Comparison of ENCODE assay signal across 8 mouse cellular contexts in genomic region chr3:51481059-51481458, GRCm38 (mm10). TPM values are rescaled to one million over a fixed set of nuclear protein-coding genes. Genes with fewer than 3 reads are reported as not detected.
DNase-seq lines count a peak whose midpoint lies in the region; ATAC-seq lines count a peak whose summit lies in the region.

No protein-coding gene starts in this region.

- no peak for ATAC-seq in forebrain, embryonic 14.5 days
- no peak for ATAC-seq in forebrain, embryonic 12.5 days (ENCODE audit: low FRiP score)
- peak; percentile 40 for ATAC-seq in megakaryocyte progenitor cell, adult 5-6 weeks (replicated peaks; ENCODE audit: poor library complexity)

- H3K9ac ChIP-seq in forebrain, embryonic 14.5 days (ENCODE audit: low read length) = no peak overlapping the region
- H3K9ac ChIP-seq in forebrain, embryonic 12.5 days = no peak overlapping the region

- H3K36me3 ChIP-seq in forebrain, embryonic 14.5 days (ENCODE audit: control insufficient read depth, insufficient read depth, low read length) = peaks cover 3% of the 10 kb centered on the region; the same call in 1 of the 2 replicates
- H3K36me3 ChIP-seq in forebrain, embryonic 12.5 days (replicated peaks) = no peaks in the 10 kb centered on the region; the same call in 1 of the 2 replicates

- no peak overlapping the region for H3K27ac ChIP-seq in forebrain, embryonic 14.5 days (ENCODE audit: low read depth, low read length)
- no peak overlapping the region for H3K27ac ChIP-seq in forebrain, embryonic 12.5 days

- H3K27me3 ChIP-seq in forebrain, embryonic 14.5 days (replicated peaks; ENCODE audit: control insufficient read depth, insufficient read depth, low read length) = no peaks in the 10 kb centered on the region
- no peaks in the 10 kb centered on the region for H3K27me3 ChIP-seq in forebrain, embryonic 12.5 days

- no peaks in the 10 kb centered on the region for H3K9me3 ChIP-seq in forebrain, embryonic 14.5 days (replicated peaks; ENCODE audit: control insufficient read depth, low read length)
- no peaks in the 10 kb centered on the region for H3K9me3 ChIP-seq in forebrain, embryonic 12.5 days

- no peak overlapping the region for H3K4me2 ChIP-seq in forebrain, embryonic 14.5 days (ENCODE audit: low read length)
- no peak overlapping the region for H3K4me2 ChIP-seq in forebrain, embryonic 12.5 days

- H3K4me1 ChIP-seq in forebrain, embryonic 14.5 days (ENCODE audit: control insufficient read depth, insufficient read depth, low read length) = peaks cover 18% of the 10 kb centered on the region
- H3K4me1 ChIP-seq in forebrain, embryonic 12.5 days = peaks cover 25% of the 10 kb centered on the region

- peak; percentile 83 for DNase-seq in forebrain, embryonic 14.5 days (ENCODE audit: low spot score)
- peak; percentile 32 for DNase-seq in ovary, postnatal 14 days (ENCODE audit: low spot score)
- no peak for DNase-seq in ovary, postnatal 36 days (ENCODE audit: low spot score)
- DNase-seq in cerebellum, postnatal 14 days = peak; percentile 80 to 81
- peak; percentile 12 to 29 for DNase-seq in kidney, adult 8-10 months
- peak; percentile 54 for DNase-seq in thymus, postnatal 25 days

- no peak overlapping the region for H3K4me3 ChIP-seq in forebrain, embryonic 14.5 days (ENCODE audit: low read depth, low read length)
- H3K4me3 ChIP-seq in forebrain, embryonic 12.5 days (replicated peaks) = no peak overlapping the region

RNA-seq across cellular contexts. Expression of gene Rab33b, which starts 2.7 kb away (rescaled TPM):
- 20.4 and 26.6 TPM in 2 replicates for polyA plus RNA-seq in forebrain, embryonic 14.5 days (2014; fragmentation: Nextera tagmentation; extraction: Ambion mirVana)
- 19.2 and 20.0 TPM in 2 replicates for polyA plus RNA-seq in forebrain, embryonic 12.5 days (2016; fragmentation: Nextera tagmentation; extraction: Ambion mirVana)
- 8.4 and 12.2 TPM in 2 replicates for total RNA-seq in megakaryocyte progenitor cell, adult 5-6 weeks (2015)
- 9.1 and 13.3 TPM in 2 replicates for total RNA-seq in megakaryocyte progenitor cell, adult 5-6 weeks (2017)
